28 mouse cellular contexts compared by ENCODE assay signal in the genomic region with DNA sequence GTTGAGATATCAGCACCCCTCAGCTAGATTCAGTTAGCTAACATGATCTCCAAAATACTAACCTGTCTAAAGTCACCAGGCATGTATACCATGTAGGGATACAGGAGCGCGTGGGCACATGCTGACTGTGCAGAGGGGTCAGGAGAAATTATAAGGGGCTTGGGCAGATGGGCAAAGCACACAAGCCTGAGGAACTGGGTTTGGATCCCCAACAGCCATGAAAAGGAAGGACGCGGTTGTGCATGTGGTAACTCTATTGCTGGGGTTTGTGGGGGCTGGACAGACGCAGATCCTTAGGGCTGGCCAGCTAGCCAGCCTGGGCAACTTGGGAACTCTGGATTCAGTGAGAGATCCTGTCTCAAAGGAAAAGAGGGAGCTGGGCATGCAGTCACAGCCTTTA. TPM values are rescaled to one million over a fixed set of nuclear protein-coding genes. Genes with fewer than 3 reads are reported as not detected.
DNase-seq lines count a peak whose midpoint lies in the region; ATAC-seq and TF ChIP-seq lines count a peak whose summit lies in the region.
"Had no signal": no experiment of that assay in that cellular context is flagged by ENCODE, and none has a peak within 500 bp of the region (broad histone marks: within the 10 kb centered on the region; RNA-seq: fewer than 3 reads in every experiment).

No protein-coding gene starts in this region.

- WGBS in cerebellum, adult 2 months, result 97% methylated on average over 5 of the region's 5 CpGs
- WGBS in heart, embryonic 11.5 days (ENCODE audit: insufficient replicate concordance), result 91% methylated on average over 5 of the region's 5 CpGs
- 96% methylated on average over 5 of the region's 5 CpGs for WGBS in neural tube, embryonic 15.5 days

- no peak for TF ChIP-seq CTCF in cerebellum, adult 2 months (IDR thresholded peaks at IDR 0.05; ENCODE audit: borderline replicate concordance, insufficient read depth, low read depth, low read length)

- DNase-seq in cerebellum, adult 9-11 months, result peak; percentile 7
- no peak for DNase-seq in cerebellum, adult 2 months
- DNase-seq in heart, adult 11 months, result peak; percentile 90
- DNase-seq in neural tube, embryonic 10.5 days (ENCODE audit: extremely low spot score, low spot score), result no peak
- DNase-seq in retina, embryonic 14.5 days (ENCODE audit: low spot score), result no peak
- DNase-seq: adrenal gland, postnatal 10 days; B cell, adult 2 months; cerebellum, adult 8-10 months; cerebellum, postnatal 14 days; forebrain, postnatal 0 days; gastrocnemius, postnatal 36 days; heart, postnatal 4 days; kidney, adult 18-20 months had no signal

- H3K4me1 ChIP-seq in cerebellum, adult 2 months (ENCODE audit: control insufficient read depth, insufficient read depth, low read length), result peaks cover 10% of the 10 kb centered on the region; the same call in 1 of the 2 replicates
- peaks cover 61% of the 10 kb centered on the region for H3K4me1 ChIP-seq in heart, embryonic 11.5 days (ENCODE audit: control insufficient read depth, insufficient read depth, low read length)
- peaks cover 71% of the 10 kb centered on the region for H3K4me1 ChIP-seq in neural tube, embryonic 15.5 days

- H3K36me3 ChIP-seq in heart, embryonic 11.5 days (ENCODE audit: control insufficient read depth, insufficient read depth, low read length), result no peaks in the 10 kb centered on the region
- H3K36me3 ChIP-seq in neural tube, embryonic 15.5 days, result no peaks in the 10 kb centered on the region
- H3K36me3 ChIP-seq: embryonic facial prominence, embryonic 12.5 days; embryonic facial prominence, embryonic 15.5 days; G1E; heart, embryonic 12.5 days; heart, embryonic 15.5 days had no signal

- H3K9ac ChIP-seq in heart, embryonic 11.5 days (ENCODE audit: low read depth, low read length), result no peak overlapping the region
- no peak overlapping the region for H3K9ac ChIP-seq in neural tube, embryonic 15.5 days (replicated peaks)
- H3K9ac ChIP-seq: embryonic facial prominence, embryonic 12.5 days; embryonic facial prominence, embryonic 15.5 days; forebrain, embryonic 13.5 days; forebrain, postnatal 0 days; heart, embryonic 12.5 days; heart, embryonic 15.5 days had no signal

- ATAC-seq in heart, embryonic 11.5 days (replicated peaks; ENCODE audit: insufficient number of reproducible peaks, low FRiP score, low TSS enrichment), result no peak
- ATAC-seq in neural tube, embryonic 15.5 days (ENCODE audit: low FRiP score), result no peak
- ATAC-seq: forebrain, embryonic 13.5 days; forebrain, postnatal 0 days; hindbrain, postnatal 0 days; inflammation-experienced regulatory T-cells, adult 6 months; intestine, embryonic 16.5 days had no signal

- H3K9me3 ChIP-seq in heart, embryonic 11.5 days (replicated peaks; ENCODE audit: control insufficient read depth, low read length), result no peaks in the 10 kb centered on the region
- no peaks in the 10 kb centered on the region for H3K9me3 ChIP-seq in neural tube, embryonic 15.5 days (replicated peaks)
- H3K9me3 ChIP-seq: embryonic facial prominence, embryonic 12.5 days; embryonic facial prominence, embryonic 15.5 days; forebrain, embryonic 13.5 days; G1E; heart, embryonic 12.5 days; heart, embryonic 15.5 days had no signal

- no peak overlapping the region for H3K27ac ChIP-seq in cerebellum, adult 2 months (ENCODE audit: insufficient read depth, low read length)
- no peak overlapping the region for H3K27ac ChIP-seq in heart, embryonic 11.5 days (ENCODE audit: low read depth, low read length)
- 0 out of 2 replicates have a peak overlapping the region, but pooled peaks have one; percentile 51 for H3K27ac ChIP-seq in neural tube, embryonic 15.5 days (replicated peaks)
- H3K27ac ChIP-seq: forebrain, embryonic 13.5 days had no signal

- H3K4me3 ChIP-seq in cerebellum, adult 2 months (replicated peaks; ENCODE audit: insufficient read depth, low read depth, low read length), result no peak overlapping the region
- H3K4me3 ChIP-seq in heart, embryonic 11.5 days (ENCODE audit: low read depth, low read length), result no peak overlapping the region
- H3K4me3 ChIP-seq in neural tube, embryonic 15.5 days (replicated peaks), result no peak overlapping the region
- H3K4me3 ChIP-seq: embryonic facial prominence, embryonic 12.5 days; embryonic facial prominence, embryonic 15.5 days; erythroblast, embryonic 14.5 days; forebrain, embryonic 13.5 days; heart, embryonic 12.5 days; heart, embryonic 15.5 days had no signal

- H3K27me3 ChIP-seq in cerebellum, adult 2 months (ENCODE audit: control insufficient read depth, insufficient read depth, low read length), result no peaks in the 10 kb centered on the region
- no peaks in the 10 kb centered on the region for H3K27me3 ChIP-seq in heart, embryonic 11.5 days (ENCODE audit: control insufficient read depth, insufficient read depth, low read length)
- H3K27me3 ChIP-seq in neural tube, embryonic 15.5 days (replicated peaks), result no peaks in the 10 kb centered on the region
- H3K27me3 ChIP-seq: CH12.LX; embryonic facial prominence, embryonic 12.5 days; embryonic facial prominence, embryonic 15.5 days; forebrain, embryonic 13.5 days; heart, embryonic 12.5 days; heart, embryonic 15.5 days; Patski had no signal

- no peak for TF ChIP-seq POLR2A in cerebellum, adult 2 months (IDR thresholded peaks at IDR 0.05; ENCODE audit: borderline replicate concordance, insufficient read depth, low read length)

- H3K4me2 ChIP-seq in heart, embryonic 11.5 days, result no peak overlapping the region
- no peak overlapping the region for H3K4me2 ChIP-seq in neural tube, embryonic 15.5 days
- H3K4me2 ChIP-seq: embryonic facial prominence, embryonic 12.5 days; embryonic facial prominence, embryonic 15.5 days; forebrain, embryonic 13.5 days; heart, embryonic 12.5 days; heart, embryonic 15.5 days; hindbrain, embryonic 14.5 days had no signal

RNA-seq across cellular contexts. Expression of a gene that starts 10.3 kb away (rescaled TPM):
- 18.1 and 20.9 TPM in 2 replicates for polyA plus RNA-seq in cerebellum, adult 2 months (2012; rRNA removed)
- polyA plus RNA-seq in heart, embryonic 11.5 days (2014; fragmentation: Nextera tagmentation; extraction: Ambion mirVana), result 15.9 and 16.1 TPM in 2 replicates
- 38.2 and 43.2 TPM in 2 replicates for polyA plus RNA-seq in neural tube, embryonic 15.5 days (2015; fragmentation: Nextera tagmentation; extraction: Ambion mirVana)
- polyA plus RNA-seq: G1E; inflammation-experienced regulatory T-cells, adult 6 months had no signal

RNA-seq across cellular contexts. Expression of a gene that starts 25.5 kb away (rescaled TPM):
- polyA plus RNA-seq in cerebellum, adult 2 months (2012; rRNA removed), result 27.3 and 27.8 TPM in 2 replicates
- polyA plus RNA-seq in heart, embryonic 11.5 days (2014; fragmentation: Nextera tagmentation; extraction: Ambion mirVana), result 58.5 and 60.4 TPM in 2 replicates
- 64.7 and 66.7 TPM in 2 replicates for polyA plus RNA-seq in neural tube, embryonic 15.5 days (2015; fragmentation: Nextera tagmentation; extraction: Ambion mirVana)

RNA-seq across cellular contexts. Expression of a gene that starts 25.7 kb away (rescaled TPM):
- 33.0 and 34.8 TPM in 2 replicates for polyA plus RNA-seq in cerebellum, adult 2 months (2012; rRNA removed)
- polyA plus RNA-seq in heart, embryonic 11.5 days (2014; fragmentation: Nextera tagmentation; extraction: Ambion mirVana), result 83.2 and 89.0 TPM in 2 replicates
- 63.2 and 68.6 TPM in 2 replicates for polyA plus RNA-seq in neural tube, embryonic 15.5 days (2015; fragmentation: Nextera tagmentation; extraction: Ambion mirVana)

RNA-seq across cellular contexts. Expression of a gene that starts 34.7 kb away (rescaled TPM):
- 33.0 and 34.2 TPM in 2 replicates for polyA plus RNA-seq in cerebellum, adult 2 months (2012; rRNA removed)
- polyA plus RNA-seq in heart, embryonic 11.5 days (2014; fragmentation: Nextera tagmentation; extraction: Ambion mirVana), result 29.3 and 35.8 TPM in 2 replicates
- 43.5 and 51.6 TPM in 2 replicates for polyA plus RNA-seq in neural tube, embryonic 15.5 days (2015; fragmentation: Nextera tagmentation; extraction: Ambion mirVana)

RNA-seq across cellular contexts. Expression of a gene that starts 35.3 kb away (rescaled TPM):
- 361 and 389 TPM in 2 replicates for polyA plus RNA-seq in cerebellum, adult 2 months (2012; rRNA removed)
- polyA plus RNA-seq in heart, embryonic 11.5 days (2014; fragmentation: Nextera tagmentation; extraction: Ambion mirVana), result 577 and 621 TPM in 2 replicates
- polyA plus RNA-seq in neural tube, embryonic 15.5 days (2015; fragmentation: Nextera tagmentation; extraction: Ambion mirVana), result 514 and 555 TPM in 2 replicates

Comparison
In these comparisons a context has a peak if more than half of its experiments do, and no peak if none do; other contexts are left out.
1. DNase-seq: peak in cerebellum, adult 9-11 months (single experiment) and heart, adult 11 months (single experiment); none in cerebellum, adult 2 months (0 of 2), neural tube, embryonic 10.5 days (single experiment) and retina, embryonic 14.5 days (single experiment).